Mouse (Mus musculus): ENCODE measurements around the gene Dach1. TPM values are rescaled to one million over a fixed set of nuclear protein-coding genes. Genes with fewer than 3 reads are reported as not detected.

Dach1 gene
- polyA plus RNA-seq, 1 experiment from 2014 or later: 11.4 TPM

GRCm38 (mm10) chr14:97857276-97857675 lies 312.3 kb downstream of the Dach1 start:
- DNase-seq (ENCODE audit: low spot score): no peak
- no peaks in the 10 kb centered on the region for H3K4me1 ChIP-seq
- H3K4me3 ChIP-seq: no peak overlapping the region
- H3K27ac ChIP-seq: no peak overlapping the region
- 55% methylated on average over 2 of the region's 2 CpGs for WGBS
- no peaks in the 10 kb centered on the region for H3K27me3 ChIP-seq (ENCODE audit: low read depth, poor library complexity, severe bottlenecking)
- H3K9me3 ChIP-seq (replicated peaks): no peaks in the 10 kb centered on the region
- no peaks in the 10 kb centered on the region for H3K36me3 ChIP-seq

DNA sequence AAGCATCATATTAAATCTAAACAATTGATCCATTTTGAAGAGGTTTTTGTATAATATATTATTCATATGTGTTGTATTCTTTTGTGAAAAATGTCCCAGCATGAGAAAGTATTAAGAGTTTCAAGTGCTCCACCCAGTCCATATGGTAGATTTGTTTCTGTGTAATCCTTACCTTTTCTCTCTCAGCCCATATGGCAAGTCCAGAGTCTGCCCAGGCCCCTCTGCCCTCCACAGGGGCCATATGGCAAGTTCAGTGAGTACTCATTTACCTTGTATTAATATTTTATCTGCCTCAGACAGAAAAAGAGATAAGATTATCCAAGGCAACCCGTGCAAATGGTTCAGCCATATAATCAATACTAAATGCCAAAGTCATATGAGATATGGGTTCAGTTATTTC lies 314.2 kb downstream of the Dach1 start:
- H3K4me3 ChIP-seq: no peak overlapping the region
- no peaks in the 10 kb centered on the region for H3K27me3 ChIP-seq (ENCODE audit: low read depth, poor library complexity, severe bottlenecking)
- no peaks in the 10 kb centered on the region for H3K4me1 ChIP-seq
- no peak overlapping the region for H3K27ac ChIP-seq
- 85% methylated on average over 1 of the region's 1 CpGs for WGBS
- DNase-seq (ENCODE audit: low spot score): no peak
- H3K36me3 ChIP-seq: no peaks in the 10 kb centered on the region
- no peaks in the 10 kb centered on the region for H3K9me3 ChIP-seq (replicated peaks)

DNA sequence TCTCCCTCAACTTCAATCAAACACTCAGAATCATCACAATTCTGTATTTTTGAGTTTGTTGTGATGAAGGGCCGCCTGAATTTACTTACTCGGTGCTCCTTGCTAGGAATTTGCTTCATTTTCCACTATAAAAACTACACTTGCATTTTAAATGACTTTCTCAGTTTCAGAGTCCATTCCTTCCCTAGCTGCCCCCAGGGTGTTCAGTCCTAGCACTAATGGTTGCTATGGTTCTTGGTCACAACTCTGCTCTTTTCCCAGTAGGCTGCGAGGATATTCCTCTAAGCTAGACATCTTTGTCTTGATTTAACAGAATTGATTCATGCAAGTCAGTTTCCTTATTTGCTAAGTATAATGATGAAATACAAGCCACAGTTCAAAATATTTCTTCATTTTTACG lies 319.1 kb downstream of the Dach1 start:
- Histone ChIP-seq H3K9me3 (replicated peaks) (no peaks in the 10 kb centered on the region), H3K27me3 (ENCODE audit: low read depth, poor library complexity, severe bottlenecking) (no peaks in the 10 kb centered on the region), H3K4me3 (no peak overlapping the region), H3K36me3 (no peaks in the 10 kb centered on the region), H3K27ac (no peak overlapping the region), H3K4me1 (peaks cover 7% of the 10 kb centered on the region; the same call in 1 of the 2 replicates)
- DNase-seq (ENCODE audit: low spot score): no peak
- 85% methylated on average over 4 of the region's 4 CpGs for WGBS

- WGBS: 60% methylated on average over 1 of the region's 1 CpGs
- Histone ChIP-seq H3K9me3 (replicated peaks) (no peaks in the 10 kb centered on the region), H3K36me3 (no peaks in the 10 kb centered on the region), H3K4me3 (no peak overlapping the region), H3K27me3 (ENCODE audit: low read depth, poor library complexity, severe bottlenecking) (no peaks in the 10 kb centered on the region), H3K27ac (no peak overlapping the region), H3K4me1 (peaks cover 7% of the 10 kb centered on the region; the same call in 1 of the 2 replicates)
- DNase-seq (ENCODE audit: low spot score): no peak
These were observed 321.9 kb downstream of the Dach1 start for GRCm38 (mm10) chr14:97847641-97848040.

- WGBS: 91% methylated on average over 5 of the region's 5 CpGs
- no peaks in the 10 kb centered on the region for H3K4me1 ChIP-seq
- no peak overlapping the region for H3K4me3 ChIP-seq
- DNase-seq (ENCODE audit: low spot score): no peak
- 0 out of 2 replicates have a peak, but pooled peaks cover 2% of the 10 kb centered on the region for H3K36me3 ChIP-seq
- no peak overlapping the region for H3K27ac ChIP-seq
- no peaks in the 10 kb centered on the region for H3K27me3 ChIP-seq (ENCODE audit: low read depth, poor library complexity, severe bottlenecking)
- H3K9me3 ChIP-seq (replicated peaks): no peaks in the 10 kb centered on the region
These were observed 330.3 kb downstream of the Dach1 start for GRCm38 (mm10) chr14:97839275-97839674.

DNA sequence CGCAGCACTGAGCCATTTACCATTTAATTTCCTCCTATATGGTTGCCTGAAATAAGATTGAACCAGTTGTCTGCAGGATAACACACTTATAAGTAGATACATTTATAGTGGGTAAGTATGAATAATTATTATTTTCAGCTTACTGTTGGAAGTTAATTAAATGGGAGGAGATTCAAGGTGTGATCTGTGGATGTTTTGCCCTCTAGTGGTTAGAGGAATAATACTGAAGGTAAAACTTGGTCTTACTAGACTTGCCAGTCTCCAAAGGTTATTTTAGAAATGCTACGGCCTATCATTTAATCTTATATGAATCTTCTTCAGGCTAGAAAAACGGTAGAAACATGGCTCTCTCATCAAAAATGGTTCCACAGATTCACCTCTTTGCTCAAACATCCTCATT lies 339.7 kb downstream of the Dach1 start:
- 78% methylated on average over 3 of the region's 3 CpGs for WGBS
- no peaks in the 10 kb centered on the region for H3K4me1 ChIP-seq
- no peak for DNase-seq (ENCODE audit: low spot score)
- H3K27ac ChIP-seq: no peak overlapping the region
- H3K36me3 ChIP-seq: no peaks in the 10 kb centered on the region
- no peaks in the 10 kb centered on the region for H3K9me3 ChIP-seq (replicated peaks)
- no peaks in the 10 kb centered on the region for H3K27me3 ChIP-seq (ENCODE audit: low read depth, poor library complexity, severe bottlenecking)
- H3K4me3 ChIP-seq: no peak overlapping the region

- DNase-seq (ENCODE audit: low spot score): no peak
- no peaks in the 10 kb centered on the region for H3K9me3 ChIP-seq (replicated peaks)
- no peak overlapping the region for H3K4me3 ChIP-seq
- H3K27me3 ChIP-seq (ENCODE audit: low read depth, poor library complexity, severe bottlenecking): no peaks in the 10 kb centered on the region
- H3K36me3 ChIP-seq: no peaks in the 10 kb centered on the region
- WGBS: 92% methylated on average over 7 of the region's 7 CpGs
- H3K27ac ChIP-seq: no peak overlapping the region
- no peaks in the 10 kb centered on the region for H3K4me1 ChIP-seq
These were observed 354.9 kb downstream of the Dach1 start for GRCm38 (mm10) chr14:97814555-97815175.

DNA sequence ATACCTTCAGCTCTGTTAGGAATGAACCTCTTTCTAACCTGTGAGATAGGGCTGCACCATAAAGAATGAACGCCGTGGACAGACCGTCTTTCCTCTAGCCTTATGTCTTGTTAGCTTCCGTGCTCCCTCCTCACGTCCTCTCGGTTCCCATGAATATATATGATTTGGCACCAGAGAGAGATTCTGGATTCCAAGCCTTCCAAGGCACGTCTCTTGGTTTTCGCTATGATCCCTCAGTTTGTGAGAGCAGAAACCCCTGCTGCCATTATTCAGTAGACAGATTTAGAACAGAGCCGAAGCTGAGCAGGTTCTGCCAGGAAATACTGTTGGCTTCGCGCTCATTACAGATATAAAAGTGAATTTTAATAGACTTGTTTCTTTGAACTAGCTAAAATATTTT lies 356.0 kb downstream of the Dach1 start:
- no peaks in the 10 kb centered on the region for H3K4me1 ChIP-seq
- no peaks in the 10 kb centered on the region for H3K27me3 ChIP-seq (ENCODE audit: low read depth, poor library complexity, severe bottlenecking)
- H3K9me3 ChIP-seq (replicated peaks): no peaks in the 10 kb centered on the region
- no peak for DNase-seq (ENCODE audit: low spot score)
- WGBS: 91% methylated on average over 11 of the region's 11 CpGs
- no peak overlapping the region for H3K27ac ChIP-seq
- H3K4me3 ChIP-seq: no peak overlapping the region
- H3K36me3 ChIP-seq: no peaks in the 10 kb centered on the region

DNA sequence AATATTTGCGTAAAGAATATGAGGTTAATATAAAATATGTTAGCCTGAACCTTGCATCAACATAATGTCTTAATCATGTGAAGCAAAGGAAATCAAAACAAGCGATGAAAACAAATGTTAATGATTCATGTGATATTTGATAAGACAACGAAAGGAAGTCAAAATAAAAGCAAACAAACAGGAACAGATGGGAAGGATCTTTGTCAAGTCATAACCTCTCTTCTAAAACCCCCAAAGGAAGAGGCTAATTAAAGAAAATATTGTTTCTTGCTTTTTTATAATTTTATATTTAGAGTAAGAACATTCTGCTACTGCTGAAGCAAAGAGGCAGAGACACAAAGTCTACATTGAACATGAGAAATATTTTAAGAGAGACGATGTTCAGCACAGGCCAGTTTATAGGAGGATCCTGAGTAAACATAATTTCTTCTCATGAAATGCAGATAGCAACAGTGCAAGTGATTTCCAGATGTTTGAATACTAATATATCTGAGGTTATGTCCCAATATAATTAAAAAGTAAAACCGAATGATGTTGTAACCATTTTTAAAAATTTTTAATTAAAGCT lies 374.1 kb downstream of the Dach1 start:
- Histone ChIP-seq H3K4me3 (no peak overlapping the region), H3K27ac (no peak overlapping the region), H3K9me3 (replicated peaks) (no peaks in the 10 kb centered on the region), H3K27me3 (ENCODE audit: low read depth, poor library complexity, severe bottlenecking) (no peaks in the 10 kb centered on the region), H3K4me1 (no peaks in the 10 kb centered on the region), H3K36me3 (no peaks in the 10 kb centered on the region)
- DNase-seq (ENCODE audit: low spot score): no peak
- WGBS: 90% methylated on average over 5 of the region's 5 CpGs

DNA sequence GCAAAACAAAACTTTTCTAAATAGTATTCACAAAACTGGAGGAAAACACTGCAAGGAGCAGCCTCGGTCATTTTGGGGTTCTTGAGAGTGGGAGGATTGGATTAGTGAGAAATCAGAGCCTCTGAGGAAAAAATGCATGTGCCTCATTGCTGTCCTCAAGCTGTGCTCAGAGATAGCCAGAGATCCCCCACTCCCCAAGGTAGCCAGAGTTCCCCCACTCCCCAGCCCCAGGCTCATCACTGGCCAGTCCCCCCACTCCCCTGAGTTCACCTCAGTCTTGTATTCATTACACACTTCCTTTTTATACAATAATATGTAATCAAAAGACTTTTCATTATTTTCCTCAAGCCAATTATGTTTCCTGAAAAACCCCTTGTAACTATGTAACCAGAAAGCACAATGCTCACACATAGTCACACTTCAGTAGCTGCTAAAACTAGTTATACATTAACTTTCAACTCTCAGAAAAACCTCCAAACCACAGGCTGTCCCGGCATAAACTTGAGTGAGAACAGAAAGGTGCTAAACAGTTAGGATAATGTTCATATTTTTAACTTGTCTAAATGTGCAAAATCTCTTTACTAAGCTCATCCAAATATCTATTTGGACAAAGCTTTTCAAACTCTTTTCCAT lies 395.3 kb downstream of the Dach1 start:
- WGBS: 88% methylated on average over 2 of the region's 2 CpGs
- Histone ChIP-seq H3K9me3 (replicated peaks) (peaks cover 7% of the 10 kb centered on the region; the same call in 1 of the 2 replicates), H3K27me3 (ENCODE audit: low read depth, poor library complexity, severe bottlenecking) (no peaks in the 10 kb centered on the region), H3K27ac (no peak overlapping the region), H3K4me1 (no peaks in the 10 kb centered on the region), H3K4me3 (no peak overlapping the region), H3K36me3 (no peaks in the 10 kb centered on the region)
- no peak for DNase-seq (ENCODE audit: low spot score)

- no peak for DNase-seq (ENCODE audit: low spot score)
- H3K27ac ChIP-seq: no peak overlapping the region
These were observed 415.2 kb downstream of the Dach1 start for GRCm38 (mm10) chr14:97754400-97754799.

DNA sequence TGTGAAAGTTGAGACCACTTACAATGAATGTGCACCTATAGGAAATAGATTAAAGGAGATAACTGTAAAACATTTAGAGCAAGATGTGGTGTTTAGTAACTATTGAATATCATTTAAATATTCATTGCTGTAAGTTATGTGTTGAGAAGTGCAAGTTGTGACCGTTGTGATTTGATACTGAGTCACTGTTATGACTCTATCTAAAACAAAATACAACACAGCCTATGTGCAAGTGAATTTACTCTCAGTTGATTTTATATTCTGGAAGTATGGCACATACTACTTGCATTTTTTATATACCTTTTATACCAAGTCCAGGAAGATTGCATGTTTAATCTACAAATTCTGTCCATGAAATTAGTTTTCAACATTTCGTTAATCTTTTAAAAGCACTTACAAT lies 415.6 kb downstream of the Dach1 start:
- 97% methylated on average over 2 of the region's 2 CpGs for WGBS
- H3K27ac ChIP-seq: no peak overlapping the region
- H3K27me3 ChIP-seq (ENCODE audit: low read depth, poor library complexity, severe bottlenecking): no peaks in the 10 kb centered on the region
- no peaks in the 10 kb centered on the region for H3K36me3 ChIP-seq
- H3K4me3 ChIP-seq: no peak overlapping the region
- H3K9me3 ChIP-seq (replicated peaks): no peaks in the 10 kb centered on the region
- DNase-seq (ENCODE audit: low spot score): no peak
- H3K4me1 ChIP-seq: 0 out of 2 replicates have a peak, but pooled peaks cover 2% of the 10 kb centered on the region

More at GRCm38 (mm10) chr14:97754400-97754799, 415.2 kb downstream of the Dach1 start:
- H3K9me3 ChIP-seq (replicated peaks): no peaks in the 10 kb centered on the region
- H3K4me1 ChIP-seq: 0 out of 2 replicates have a peak, but pooled peaks cover 4% of the 10 kb centered on the region
- H3K36me3 ChIP-seq: no peaks in the 10 kb centered on the region
- H3K4me3 ChIP-seq: no peak overlapping the region
- H3K27me3 ChIP-seq (ENCODE audit: low read depth, poor library complexity, severe bottlenecking): no peaks in the 10 kb centered on the region
- 79% methylated on average over 4 of the region's 4 CpGs for WGBS

GRCm38 (mm10) chr14:97743252-97743651 lies 426.3 kb downstream of the Dach1 start:
- WGBS: 91% methylated on average over 2 of the region's 2 CpGs
- no peaks in the 10 kb centered on the region for H3K4me1 ChIP-seq
- no peaks in the 10 kb centered on the region for H3K27me3 ChIP-seq (ENCODE audit: low read depth, poor library complexity, severe bottlenecking)
- H3K36me3 ChIP-seq: no peaks in the 10 kb centered on the region
- DNase-seq (ENCODE audit: low spot score): no peak
- H3K9me3 ChIP-seq (replicated peaks): no peaks in the 10 kb centered on the region
- no peak overlapping the region for H3K4me3 ChIP-seq
- H3K27ac ChIP-seq: no peak overlapping the region

Measured in limb, embryonic 10.5 days (tissue).